Mouse (Mus musculus) CH12F3 (cell line): ENCODE results near the gene Cdc42bpb.

ENCODE experiments used
- in situ Hi-C: fragments of 300-500 bp; cut with MboI; formaldehyde crosslinking; loops from 2 replicates; pipeline ENCODE4 v1.14.3; 2020; ENCODE audit warnings: low sequenced_read_pairs

Gene Cdc42bpb

DNA sequence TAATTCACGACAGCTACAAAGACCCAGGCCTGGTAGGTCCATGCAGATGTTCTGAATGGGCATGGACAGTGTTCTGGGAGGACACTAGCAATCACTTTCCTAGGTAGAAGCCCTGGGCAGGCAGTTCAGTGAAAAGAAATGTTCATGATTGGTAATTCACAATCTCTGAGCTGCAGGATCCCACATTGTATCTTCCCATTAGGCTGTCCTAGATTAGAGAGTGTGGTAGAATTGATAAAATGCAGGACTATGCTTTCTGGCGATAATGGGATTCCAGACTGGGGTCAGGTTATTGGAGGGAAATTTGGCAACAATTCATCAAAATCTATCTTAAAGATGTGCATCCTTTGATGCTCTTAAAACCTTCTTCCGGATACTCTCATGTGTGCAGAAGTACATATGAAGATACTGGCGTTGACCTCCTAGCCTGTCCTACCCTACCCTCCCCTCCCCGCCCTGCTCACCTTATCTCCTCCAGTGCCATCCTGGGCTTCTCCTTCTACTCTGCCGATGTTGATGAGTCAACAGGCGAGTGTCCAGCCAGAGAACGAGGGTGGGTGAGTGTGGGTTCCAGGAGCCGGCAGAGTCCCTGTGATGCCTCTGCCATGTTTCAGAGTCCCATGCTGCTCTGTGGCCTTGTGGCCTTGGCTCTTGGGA is 130.6 kb downstream of the Cdc42bpb start:
- in situ Hi-C loops: no loop called here

DNA sequence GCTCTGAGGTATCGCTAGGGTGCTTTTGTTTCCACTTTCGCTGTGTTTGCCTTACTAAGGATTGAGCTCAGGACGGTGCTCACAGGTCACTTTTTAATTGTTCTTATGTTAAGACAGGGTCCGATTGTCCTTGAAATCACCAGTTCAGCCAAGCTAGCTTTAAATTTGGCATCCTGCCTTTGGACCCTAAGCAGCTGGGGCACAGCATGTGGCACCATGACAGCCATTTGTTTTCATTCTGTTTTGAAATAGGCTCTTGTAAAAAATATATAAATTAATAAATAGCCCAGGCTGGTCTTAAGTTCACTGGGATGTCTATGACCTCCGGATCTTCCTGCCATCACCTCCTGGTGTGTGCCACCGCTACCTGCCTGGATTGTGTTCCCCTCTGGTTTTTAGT is 132.4 kb downstream of the Cdc42bpb start:
- in situ Hi-C loops: no loop called here

- in situ Hi-C loops: no loop called here
Observed at GRCm38 (mm10) chr12:111243733-111244132, 133.8 kb downstream of the Cdc42bpb start.
